Mouse (Mus musculus) liver, adult (tissue): ENCODE data around the gene Hpd.

Experiments used
- GATA4 ChIP-seq: IDR thresholded peaks from 2 replicates; pipeline ENCODE4 v1.6.1; 2014; ENCODE audit warnings: mild to moderate bottlenecking, low read length; ENCODE audit not compliant: insufficient replicate concordance

Gene Hpd

DNA sequence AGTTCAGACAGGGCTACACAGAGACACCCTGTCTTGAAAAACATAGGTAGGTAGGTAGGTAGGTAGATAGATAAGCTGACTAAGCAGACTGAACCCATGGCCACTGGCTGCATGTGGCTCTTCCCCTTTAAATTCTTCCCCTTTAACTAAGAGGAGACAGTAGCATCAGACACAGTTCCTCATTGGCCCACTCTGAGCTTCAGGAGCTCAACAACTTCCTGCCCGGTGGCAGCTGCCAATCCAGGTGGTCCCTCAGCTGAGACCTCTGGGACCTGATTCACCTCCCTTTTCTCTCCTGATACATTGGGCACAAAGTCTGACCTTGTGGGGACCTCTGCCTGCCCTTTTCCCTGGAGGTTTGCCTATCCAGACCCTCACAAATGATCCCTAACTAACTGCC is 29.6 kb downstream of the Hpd start:
- no peak for TF ChIP-seq GATA4

DNA sequence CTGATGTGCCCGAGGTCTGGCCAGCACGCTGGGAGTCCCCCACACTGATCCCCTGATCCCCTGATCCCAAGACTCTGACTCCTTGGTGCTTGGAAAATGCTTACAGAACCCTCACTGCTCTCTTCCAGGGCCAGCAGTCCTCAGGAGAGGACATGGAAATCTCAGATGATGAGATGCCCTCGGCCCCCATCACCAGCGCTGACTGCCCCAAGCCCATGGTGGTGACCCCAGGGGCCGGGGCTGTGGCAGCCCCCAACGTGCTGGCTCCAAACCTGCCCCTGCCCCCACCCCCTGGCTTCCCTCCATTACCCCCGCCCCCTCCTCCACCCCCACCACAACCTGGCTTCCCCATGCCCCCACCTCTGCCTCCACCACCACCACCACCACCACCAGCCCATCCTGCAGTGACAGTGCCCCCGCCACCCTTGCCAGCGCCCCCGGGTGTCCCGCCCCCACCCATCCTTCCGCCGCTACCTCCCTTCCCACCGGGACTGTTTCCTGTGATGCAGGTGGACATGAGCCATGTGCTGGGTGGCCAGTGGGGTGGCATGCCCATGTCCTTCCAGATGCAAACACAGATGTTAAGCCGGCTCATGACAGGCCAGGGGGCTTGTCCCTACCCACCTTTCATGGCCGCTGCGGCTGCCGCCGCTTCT is 30.7 kb downstream of the Hpd start:
- TF ChIP-seq GATA4 = no peak

DNA sequence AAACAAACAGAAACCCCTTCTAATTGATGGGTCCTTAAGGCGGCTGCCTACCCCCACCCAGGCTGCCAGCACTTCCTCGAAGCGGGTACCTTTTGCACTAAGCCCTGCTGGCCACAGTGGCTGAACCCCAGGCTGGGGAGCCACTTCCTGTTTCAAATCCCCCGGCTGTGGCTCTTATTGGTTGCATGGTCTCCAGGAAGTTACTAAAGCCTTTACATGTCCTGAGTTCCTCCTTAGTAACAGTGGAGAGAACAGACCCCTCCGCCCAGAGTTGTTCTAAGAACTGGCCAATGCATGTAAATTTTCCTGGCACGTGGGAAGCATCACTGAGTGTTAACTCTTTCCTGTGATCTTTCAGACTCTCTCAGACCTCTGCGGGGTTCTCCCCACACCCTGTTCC is 31.4 kb downstream of the Hpd start:
- no peak for TF ChIP-seq GATA4

GRCm38 (mm10) chr5:123150641-123151040 is 31.9 kb downstream of the Hpd start:
- TF ChIP-seq GATA4 = no peak

DNA sequence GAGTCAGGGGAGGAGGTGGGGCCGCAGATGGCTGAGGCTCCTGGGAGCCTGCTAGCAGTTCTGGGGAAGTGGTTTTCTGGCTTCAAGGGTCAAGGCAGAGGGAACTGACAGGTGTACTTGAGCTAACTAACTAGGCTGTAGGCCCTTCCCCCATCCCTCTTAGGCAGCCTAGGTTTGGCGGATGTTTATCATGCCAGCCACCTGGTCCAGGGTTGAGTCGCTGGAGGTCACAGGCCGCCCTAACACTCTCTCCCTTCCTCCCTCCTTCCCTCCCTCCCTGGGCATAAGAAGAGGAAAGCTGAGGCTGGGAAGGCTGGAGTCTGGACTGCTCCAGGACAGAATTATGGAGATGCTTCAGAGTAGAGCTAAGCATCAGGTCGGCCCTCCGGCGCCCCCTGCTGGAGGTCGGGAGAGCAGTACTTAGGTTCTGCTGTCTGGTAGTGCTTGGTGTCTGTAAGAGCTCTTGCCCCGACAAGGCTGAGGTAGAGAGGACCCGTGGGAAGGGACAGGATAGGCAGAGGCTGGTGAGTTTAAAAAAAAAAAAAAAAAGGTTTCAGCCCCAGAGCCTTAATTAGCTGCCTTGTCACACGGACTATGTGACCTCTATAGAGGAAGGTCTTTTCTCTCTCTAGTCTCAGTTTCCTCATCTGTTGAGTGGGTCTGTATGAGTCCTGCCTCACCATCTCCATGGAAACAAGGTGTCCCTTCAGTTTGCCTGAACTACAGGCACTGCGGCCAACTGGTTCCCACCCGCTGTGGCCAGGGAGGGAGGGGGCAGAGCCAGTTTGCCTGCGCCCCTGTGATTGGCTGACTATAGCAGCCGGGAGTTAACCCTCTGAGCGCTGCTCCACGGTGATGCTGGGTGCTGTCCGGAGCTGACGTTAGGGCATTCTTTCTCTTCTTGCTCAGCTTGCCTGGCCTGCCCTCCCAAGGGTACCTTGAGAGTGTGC is 32.8 kb downstream of the Hpd start:
- TF ChIP-seq GATA4 = no peak

DNA sequence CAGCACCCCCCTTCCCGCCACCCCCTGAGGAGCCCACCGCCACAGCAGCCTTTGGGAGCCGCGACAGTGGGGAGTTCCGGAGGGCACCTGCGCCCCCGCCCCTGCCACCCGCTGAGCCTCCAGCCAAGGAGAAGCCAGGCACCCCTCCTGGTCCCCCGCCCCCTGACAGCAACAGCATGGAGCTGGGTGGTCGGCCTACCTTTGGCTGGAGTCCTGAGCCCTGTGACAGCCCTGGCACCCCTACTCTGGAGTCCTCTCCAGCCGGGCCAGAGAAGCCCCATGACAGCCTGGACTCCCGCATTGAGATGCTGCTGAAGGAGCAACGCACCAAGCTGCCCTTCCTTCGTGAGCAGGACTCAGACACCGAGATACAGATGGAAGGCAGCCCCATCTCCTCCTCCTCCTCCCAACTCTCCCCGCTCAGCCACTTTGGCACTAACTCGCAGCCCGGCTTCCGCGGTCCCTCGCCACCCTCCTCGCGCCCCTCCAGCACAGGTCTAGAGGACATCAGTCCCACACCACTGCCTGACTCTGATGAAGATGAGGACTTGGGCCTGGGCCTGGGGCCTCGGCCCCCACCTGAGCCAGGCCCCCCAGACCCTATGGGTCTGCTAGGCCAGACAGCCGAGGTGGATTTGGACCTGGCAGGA is 34.3 kb downstream of the Hpd start:
- no peak for TF ChIP-seq GATA4

DNA sequence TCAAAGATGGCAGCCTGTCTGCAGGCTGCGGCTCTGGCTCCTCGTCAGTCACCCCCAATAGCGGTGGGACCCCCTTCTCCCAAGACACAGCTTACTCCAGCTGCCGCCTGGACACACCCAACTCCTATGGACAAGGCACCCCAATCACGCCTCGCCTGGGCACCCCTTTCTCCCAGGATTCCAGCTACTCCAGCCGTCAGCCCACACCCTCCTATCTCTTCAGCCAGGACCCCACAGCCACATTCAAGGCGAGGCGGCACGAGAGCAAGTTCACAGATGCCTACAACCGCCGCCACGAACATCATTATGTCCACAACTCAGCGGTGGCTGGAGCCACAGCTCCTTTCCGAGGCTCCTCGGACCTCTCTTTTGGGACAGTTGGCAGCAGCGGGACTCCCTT is 35.0 kb downstream of the Hpd start:
- TF ChIP-seq GATA4 = no peak

DNA sequence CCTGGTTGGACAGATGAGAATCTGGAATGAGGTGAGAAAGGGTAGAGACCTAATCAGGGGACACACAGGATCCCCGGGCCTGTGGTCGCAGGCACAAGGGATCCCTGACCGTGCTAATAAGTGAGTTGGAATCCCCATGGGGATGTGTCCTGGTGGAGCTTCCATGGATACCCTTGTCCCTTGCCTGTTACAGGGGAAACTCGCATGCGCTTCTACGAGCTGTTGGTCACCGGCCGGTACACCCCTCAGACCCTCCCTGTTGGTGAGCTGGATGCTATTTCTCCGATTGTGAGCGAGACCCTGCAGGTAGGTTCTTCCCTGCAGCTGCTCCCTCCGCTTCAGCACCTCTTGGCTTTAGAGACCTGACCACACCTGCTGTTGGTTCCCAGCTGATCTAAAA is 36.2 kb downstream of the Hpd start:
- TF ChIP-seq GATA4 = no peak

GRCm38 (mm10) chr5:123144746-123145590 is 37.6 kb downstream of the Hpd start:
- no peak for TF ChIP-seq GATA4

DNA sequence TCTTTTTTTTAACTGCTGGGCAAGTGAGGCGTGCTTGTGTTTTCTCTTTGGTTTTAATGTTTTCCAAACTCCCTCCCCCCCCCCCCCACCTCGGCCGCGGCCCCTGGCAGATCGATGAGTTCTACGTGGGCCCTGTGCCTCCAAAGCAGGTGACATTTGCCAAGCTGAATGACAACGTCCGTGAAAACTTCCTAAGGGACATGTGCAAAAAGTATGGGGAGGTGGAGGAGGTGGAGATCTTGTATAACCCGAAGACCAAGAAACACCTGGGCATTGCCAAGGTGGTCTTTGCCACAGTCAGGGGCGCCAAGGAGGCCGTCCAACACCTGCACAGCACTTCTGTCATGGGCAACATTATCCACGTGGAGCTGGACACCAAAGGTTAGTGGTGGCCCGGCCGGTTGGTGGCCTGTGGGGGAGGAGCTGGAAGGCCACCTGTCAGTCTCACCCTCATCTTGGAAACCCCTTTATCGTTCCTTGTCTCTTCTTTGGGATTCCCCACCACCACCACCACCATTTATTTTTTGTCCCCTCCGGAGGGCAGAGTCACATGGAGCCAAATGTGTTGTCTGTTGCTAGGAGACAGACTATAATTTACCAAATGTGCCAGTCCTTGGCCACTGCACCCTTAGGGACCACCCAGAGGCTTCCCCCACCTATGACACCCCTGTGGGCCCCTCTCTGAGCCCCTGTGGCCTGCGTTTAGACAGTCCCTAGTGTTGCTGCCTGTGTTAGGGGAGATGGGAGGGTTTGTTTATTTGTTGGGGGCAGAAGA is 38.4 kb downstream of the Hpd start:
- no peak for TF ChIP-seq GATA4

GRCm38 (mm10) chr5:123143251-123143970 is 39.1 kb downstream of the Hpd start:
- no peak for TF ChIP-seq GATA4

- no peak for TF ChIP-seq GATA4
Measured at GRCm38 (mm10) chr5:123142161-123143157, 40.1 kb downstream of the Hpd start, which contains the start of gene Setd1b. Setd1b (plus strand) TSS chr5:123142193.
